Mouse (Mus musculus): ENCODE measurements around the gene Cfap97.

Gene Cfap97

GRCm38 (mm10) chr8:46151202-46152062 lies at the start of gene Cfap97:
Cfap97 (plus strand) TSS chr8:46151771.
- no peak for TF ChIP-seq GATA4 (IDR thresholded peaks at IDR 0.05; ENCODE audit: insufficient replicate concordance, low read length)

GRCm38 (mm10) chr8:46103434-46103833 lies 48.1 kb upstream of the Cfap97 start:
- TF ChIP-seq GATA4 (IDR thresholded peaks at IDR 0.05; ENCODE audit: insufficient replicate concordance, low read length), result no peak

- TF ChIP-seq GATA4 (IDR thresholded peaks at IDR 0.05; ENCODE audit: insufficient replicate concordance, low read length), result no peak
These were observed 43.9 kb upstream of the Cfap97 start for GRCm38 (mm10) chr8:46107690-46108089.

- TF ChIP-seq GATA4 (IDR thresholded peaks at IDR 0.05; ENCODE audit: insufficient replicate concordance, low read length), result no peak
These were observed 34.4 kb upstream of the Cfap97 start for GRCm38 (mm10) chr8:46117172-46117571.

GRCm38 (mm10) chr8:46119176-46119575 lies 32.4 kb upstream of the Cfap97 start:
- TF ChIP-seq GATA4 (IDR thresholded peaks at IDR 0.05; ENCODE audit: insufficient replicate concordance, low read length), result no peak

GRCm38 (mm10) chr8:46122498-46122897 lies 29.1 kb upstream of the Cfap97 start:
- no peak for TF ChIP-seq GATA4 (IDR thresholded peaks at IDR 0.05; ENCODE audit: insufficient replicate concordance, low read length)

GRCm38 (mm10) chr8:46130426-46130825 lies 21.1 kb upstream of the Cfap97 start:
- no peak for TF ChIP-seq GATA4 (IDR thresholded peaks at IDR 0.05; ENCODE audit: insufficient replicate concordance, low read length)

GRCm38 (mm10) chr8:46137336-46137735 lies 14.2 kb upstream of the Cfap97 start:
- no peak for TF ChIP-seq GATA4 (IDR thresholded peaks at IDR 0.05; ENCODE audit: insufficient replicate concordance, low read length)

- no peak for TF ChIP-seq GATA4 (IDR thresholded peaks at IDR 0.05; ENCODE audit: insufficient replicate concordance, low read length)
These were observed 13.6 kb upstream of the Cfap97 start for GRCm38 (mm10) chr8:46137843-46138596.

GRCm38 (mm10) chr8:46140376-46141120 lies 11.0 kb upstream of the Cfap97 start:
- TF ChIP-seq GATA4 (IDR thresholded peaks at IDR 0.05; ENCODE audit: insufficient replicate concordance, low read length), result no peak

GRCm38 (mm10) chr8:46141688-46142087 lies 9.9 kb upstream of the Cfap97 start:
- no peak for TF ChIP-seq GATA4 (IDR thresholded peaks at IDR 0.05; ENCODE audit: insufficient replicate concordance, low read length)

GRCm38 (mm10) chr8:46142498-46143081 lies 9.0 kb upstream of the Cfap97 start:
- TF ChIP-seq GATA4 (IDR thresholded peaks at IDR 0.05; ENCODE audit: insufficient replicate concordance, low read length), result no peak

- TF ChIP-seq GATA4 (IDR thresholded peaks at IDR 0.05; ENCODE audit: insufficient replicate concordance, low read length), result no peak
These were observed 8.1 kb upstream of the Cfap97 start for GRCm38 (mm10) chr8:46143470-46143869.

GRCm38 (mm10) chr8:46143924-46144323 lies 7.6 kb upstream of the Cfap97 start:
- TF ChIP-seq GATA4 (IDR thresholded peaks at IDR 0.05; ENCODE audit: insufficient replicate concordance, low read length), result no peak

- no peak for TF ChIP-seq GATA4 (IDR thresholded peaks at IDR 0.05; ENCODE audit: insufficient replicate concordance, low read length)
These were observed 5.4 kb upstream of the Cfap97 start for GRCm38 (mm10) chr8:46146173-46146572.
